Mouse (Mus musculus) thymus, adult 2 months (tissue): Measurements from ENCODE around the gene Wnt9b.

Experiments used
- CTCF ChIP-seq: fragments of 200-500 bp; IDR thresholded peaks from 2 replicates; pipeline ENCODE4 v1.5.1; 2012; ENCODE audit warnings: mild to moderate bottlenecking, control low read depth, low read length, moderate library complexity, borderline replicate concordance; ENCODE audit not compliant: control insufficient read depth, poor library complexity, insufficient read depth; ENCODE audit errors: extremely low read depth
- POLR2A ChIP-seq: fragments of 200-500 bp; IDR thresholded peaks from 2 replicates; pipeline ENCODE4 v1.6.1; 2012; ENCODE audit warnings: mild to moderate bottlenecking, low read length, control low read depth, moderate library complexity; ENCODE audit not compliant: control insufficient read depth, poor library complexity, insufficient read depth; ENCODE audit errors: extremely low read depth

GRCm38 (mm10) chr11:103714074-103714473 is 35.5 kb downstream of the Wnt9b start:
- TF ChIP-seq POLR2A: no peak
- no peak for TF ChIP-seq CTCF
